Mouse (Mus musculus): ENCODE results near the gene Depdc1b. TPM values are rescaled to one million over a fixed set of nuclear protein-coding genes. Genes with fewer than 3 reads are reported as not detected.
A peak's percentile ranks its signal among the peaks of the same experiment; 100 is the strongest.

Depdc1b gene
- polyA plus RNA-seq, 2 experiments from 2014 or later, result 0.57 to 3.1 TPM

DNA sequence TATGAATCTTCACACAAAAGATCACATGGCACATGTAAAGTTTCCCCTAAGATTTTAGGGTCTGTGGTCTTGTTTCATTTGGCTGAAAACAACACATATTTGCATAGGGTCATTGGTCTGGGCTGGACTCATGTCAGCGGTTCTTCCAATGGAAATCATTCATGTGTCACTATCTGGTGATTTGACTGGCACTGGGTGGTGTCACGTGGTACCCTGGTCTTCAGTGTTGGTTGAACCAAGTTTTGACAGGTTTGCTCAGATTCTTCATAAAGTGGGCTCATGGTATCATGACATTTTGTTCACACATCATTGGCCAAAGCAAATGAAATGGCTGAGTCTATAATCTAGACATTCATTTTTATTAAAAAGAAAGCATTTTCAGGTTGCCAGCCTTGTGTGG is 1.3 kb downstream of the Depdc1b start:
- no peak for ATAC-seq

DNA sequence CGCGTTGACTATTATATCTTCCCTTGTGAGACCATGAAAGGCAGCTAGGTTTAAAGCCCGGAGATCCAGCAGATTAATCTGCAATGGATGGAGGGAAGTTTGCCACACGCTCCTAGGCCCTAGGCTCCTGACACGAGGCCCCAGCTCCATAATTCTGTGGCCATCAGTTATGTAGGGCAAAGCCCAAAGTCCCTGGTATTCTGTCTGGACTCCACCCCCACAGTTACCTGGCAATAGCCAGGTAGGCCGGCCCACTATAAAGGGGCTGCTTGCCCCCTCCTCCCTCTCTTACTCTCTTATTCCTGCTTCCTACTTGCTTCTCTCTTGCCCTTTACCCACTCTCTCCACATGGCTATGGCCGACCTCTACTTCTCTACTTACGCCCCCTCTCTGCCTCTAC is 2.9 kb downstream of the Depdc1b start:
- ATAC-seq, result no peak

- ATAC-seq, result no peak
Measured at GRCm38 (mm10) chr13:108320216-108320615, 4.1 kb downstream of the Depdc1b start.

DNA sequence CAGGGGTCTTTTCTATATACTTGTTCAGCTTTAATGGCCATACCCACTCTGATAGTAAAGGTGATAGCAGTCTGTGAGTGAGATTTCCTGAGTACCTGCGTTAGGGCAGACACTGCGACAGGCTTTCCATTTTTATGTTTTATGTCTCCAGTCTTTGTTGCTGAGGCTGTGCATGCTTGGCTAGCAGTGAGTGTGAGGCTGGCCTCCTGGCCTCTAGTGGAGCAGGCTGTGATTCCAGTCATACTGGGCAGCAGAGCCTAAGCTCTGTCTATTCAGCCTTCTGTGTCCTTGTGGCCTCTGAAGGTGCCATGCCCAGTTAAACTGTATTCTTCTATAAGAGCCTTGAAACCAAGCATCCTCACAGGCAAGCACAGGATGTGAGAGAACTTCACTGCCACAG is 6.3 kb downstream of the Depdc1b start:
- ATAC-seq, result no peak

GRCm38 (mm10) chr13:108323317-108323716 is 7.2 kb downstream of the Depdc1b start:
- ATAC-seq, result no peak

DNA sequence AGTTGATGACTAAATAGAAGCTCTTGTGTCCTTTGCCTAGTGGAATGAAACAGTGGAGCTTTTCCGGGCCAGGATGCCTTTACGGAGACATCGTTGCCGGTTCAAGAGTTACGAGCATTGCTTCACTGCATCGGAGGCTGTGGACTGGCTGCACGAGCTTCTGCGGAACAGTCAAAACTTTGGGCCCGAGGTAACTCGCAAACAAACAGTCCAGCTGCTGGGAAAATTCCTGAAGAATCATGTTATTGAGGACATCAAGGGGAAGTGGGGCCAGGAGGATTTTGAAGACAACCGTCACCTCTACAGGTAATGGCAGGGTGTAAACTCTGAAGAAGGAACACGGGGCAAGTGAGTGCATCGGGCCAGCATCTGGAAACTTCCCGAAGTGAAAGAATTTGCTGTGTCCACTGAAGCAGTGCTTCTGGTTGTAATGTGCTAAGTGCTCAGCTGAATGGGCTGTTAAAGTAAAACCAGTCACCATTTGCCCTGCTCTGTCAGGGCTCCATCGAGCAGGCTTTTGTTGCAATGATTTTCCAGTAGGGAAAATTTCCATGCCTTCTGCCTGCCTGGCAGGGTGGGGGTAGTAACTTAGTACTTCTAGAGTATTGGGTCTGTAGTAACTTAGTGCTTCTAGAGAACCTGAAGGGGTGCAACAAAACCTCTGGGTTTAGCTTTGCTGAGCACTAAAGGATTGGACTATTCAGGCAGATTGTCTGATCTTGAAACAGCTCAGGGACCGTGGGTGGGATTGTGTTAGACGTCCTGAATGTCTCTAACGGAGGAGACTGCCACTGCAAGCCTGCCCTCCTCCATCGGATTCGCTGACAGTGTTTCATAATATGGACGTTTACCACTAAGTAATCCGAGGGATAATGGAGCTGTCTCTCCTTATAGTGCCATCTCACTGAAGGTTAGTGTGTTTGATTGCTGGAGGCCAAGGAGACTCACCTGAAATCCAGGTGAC is 8.0 kb downstream of the Depdc1b start:
- ATAC-seq, result no peak

DNA sequence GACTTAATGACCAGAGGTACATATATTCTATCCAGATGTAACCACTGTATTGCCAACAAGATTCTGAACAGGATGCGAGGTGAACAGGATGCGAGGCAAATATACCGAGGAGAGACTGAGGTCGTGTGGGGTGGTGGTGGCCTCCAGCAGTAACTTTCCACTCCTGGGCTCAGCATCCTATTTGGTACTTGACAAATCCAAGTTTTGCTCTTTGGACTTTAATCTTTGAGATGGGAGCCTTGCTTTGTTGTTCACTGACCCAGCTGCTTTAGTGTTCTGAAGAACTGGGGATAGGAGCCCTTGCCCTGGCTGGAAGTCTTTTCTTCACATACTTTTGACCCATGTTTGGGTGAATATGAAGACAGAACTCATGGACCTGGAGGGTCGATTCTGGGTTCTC is 9.7 kb downstream of the Depdc1b start:
- ATAC-seq, result no peak

DNA sequence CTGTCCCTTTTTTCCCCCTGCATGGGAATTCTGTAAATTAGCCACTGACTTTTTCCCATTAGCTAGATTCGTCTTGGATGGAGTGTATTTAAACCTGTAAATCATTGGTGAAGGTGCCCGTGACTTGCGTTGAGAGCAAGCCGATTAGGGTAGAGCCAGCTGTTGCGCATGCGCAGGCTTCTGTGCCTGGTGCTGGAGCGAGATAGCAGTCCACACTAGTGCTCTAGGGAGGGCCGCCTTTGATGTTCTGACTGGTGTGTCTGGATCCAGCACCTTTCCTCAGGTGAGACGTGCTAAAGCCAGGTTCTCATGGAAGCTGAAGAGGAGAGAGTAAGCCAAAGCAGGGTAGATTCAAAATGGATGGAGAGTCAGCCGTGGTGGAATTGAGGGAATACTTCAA is 10.2 kb downstream of the Depdc1b start:
- ATAC-seq, result no peak

DNA sequence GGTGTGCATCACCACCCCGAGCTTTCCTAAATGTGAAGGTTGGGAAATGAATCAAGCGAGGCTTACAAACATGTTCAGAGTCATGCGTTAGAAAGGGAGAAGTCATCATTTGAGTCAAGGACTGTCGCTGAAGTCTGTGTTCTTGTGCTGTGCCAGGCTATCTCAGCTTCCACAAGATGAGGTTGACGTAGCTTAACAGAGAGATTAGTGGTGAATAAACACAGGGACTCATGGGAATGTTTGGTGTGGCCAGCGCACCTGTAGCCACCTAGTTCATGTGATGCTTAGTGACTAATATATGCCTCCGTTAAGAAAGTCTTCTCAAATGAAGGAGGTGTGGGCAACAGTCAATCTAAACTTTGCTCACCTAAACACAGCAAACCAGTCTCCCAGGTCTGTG is 10.9 kb downstream of the Depdc1b start:
- ATAC-seq, result no peak

DNA sequence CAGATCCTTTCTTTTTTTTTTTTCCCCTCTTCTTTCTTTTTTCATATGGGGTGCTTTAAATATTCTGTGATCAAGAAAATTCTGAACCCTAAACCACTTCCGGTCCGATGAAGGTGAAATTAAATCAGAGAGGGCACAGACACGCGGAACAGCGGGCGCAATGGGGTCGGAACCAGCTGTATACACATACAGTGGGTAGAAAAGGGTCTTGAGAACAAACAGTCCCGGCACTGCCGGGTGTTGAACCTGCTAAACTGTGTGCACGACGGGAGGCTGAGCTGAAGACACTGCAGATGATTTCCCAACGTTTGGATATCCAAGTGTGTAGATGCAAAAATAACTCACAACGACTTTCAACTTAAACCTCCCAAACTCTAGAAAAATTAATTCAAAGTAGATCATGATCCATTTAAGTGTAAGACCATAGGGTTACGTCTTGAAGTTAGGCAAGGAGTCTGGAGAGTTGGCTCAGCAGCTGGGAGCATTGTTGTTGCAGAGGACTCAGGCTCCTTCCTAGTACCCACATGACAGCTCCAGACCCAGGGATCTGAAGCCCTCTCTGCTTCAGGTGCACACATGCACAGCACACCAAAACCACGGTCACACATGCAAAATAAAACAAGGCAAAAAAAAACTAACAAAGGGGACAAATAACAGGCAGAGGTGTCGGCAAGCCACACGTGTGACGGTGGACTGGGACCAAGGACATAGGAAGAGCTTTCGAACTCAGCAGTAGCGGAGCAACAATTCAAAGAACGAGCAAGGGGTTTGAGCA is 12.5 kb downstream of the Depdc1b start:
- no peak for ATAC-seq

DNA sequence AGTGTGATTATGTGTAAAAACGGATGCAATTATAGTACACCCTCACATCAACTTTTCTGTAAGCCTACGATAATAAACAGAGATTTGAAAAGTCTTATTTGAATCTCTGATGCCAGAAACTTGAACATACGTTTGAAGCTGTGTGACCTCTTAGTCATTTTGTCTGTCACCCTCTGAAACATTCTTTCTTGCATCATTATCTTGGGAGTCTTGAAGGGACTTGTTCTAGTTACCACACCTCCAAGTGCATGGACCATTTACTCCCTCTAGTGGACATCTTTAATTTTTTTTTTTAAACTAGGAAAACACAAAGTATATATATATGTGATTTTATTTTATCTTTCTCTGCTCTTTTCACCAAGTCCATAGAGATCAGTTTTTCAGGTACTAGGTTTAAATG is 13.6 kb downstream of the Depdc1b start:
- peak; percentile 90 for ATAC-seq

- no peak for ATAC-seq
Measured at GRCm38 (mm10) chr13:108335257-108336003, 19.3 kb downstream of the Depdc1b start.

- ATAC-seq, result no peak
Measured at GRCm38 (mm10) chr13:108336192-108336591, 20.1 kb downstream of the Depdc1b start.

GRCm38 (mm10) chr13:108337340-108337739 is 21.2 kb downstream of the Depdc1b start:
- no peak for ATAC-seq

GRCm38 (mm10) chr13:108338076-108338836 is 22.1 kb downstream of the Depdc1b start:
- peak; percentile 70 for ATAC-seq

- no peak for ATAC-seq
Measured at GRCm38 (mm10) chr13:108339907-108340596, 23.9 kb downstream of the Depdc1b start.

GRCm38 (mm10) chr13:108341585-108341984 is 25.5 kb downstream of the Depdc1b start:
- ATAC-seq, result no peak

GRCm38 (mm10) chr13:108345756-108346155 is 29.6 kb downstream of the Depdc1b start:
- no peak for ATAC-seq

DNA sequence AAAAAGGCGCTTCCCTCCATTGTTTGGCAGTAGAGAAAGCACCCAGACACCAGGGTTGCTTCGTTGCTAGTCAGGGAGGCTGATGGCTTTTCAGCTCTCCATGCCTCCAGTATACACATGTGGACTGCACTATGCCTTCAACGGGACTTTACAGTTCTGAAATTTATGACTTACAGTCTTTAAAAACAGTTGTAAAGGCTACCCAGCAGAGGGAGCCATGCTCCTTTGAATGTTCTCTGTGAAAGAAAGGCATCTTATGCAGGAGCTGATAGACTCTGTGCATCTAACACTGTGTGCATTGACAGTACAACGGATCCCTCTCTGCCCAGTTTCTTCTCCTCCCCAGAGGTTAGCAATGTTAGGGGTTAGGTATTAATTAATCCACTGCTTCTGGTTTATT is 30.9 kb downstream of the Depdc1b start:
- ATAC-seq, result peak; percentile 69

GRCm38 (mm10) chr13:108349624-108350023 is 33.5 kb downstream of the Depdc1b start:
- no peak for ATAC-seq

DNA sequence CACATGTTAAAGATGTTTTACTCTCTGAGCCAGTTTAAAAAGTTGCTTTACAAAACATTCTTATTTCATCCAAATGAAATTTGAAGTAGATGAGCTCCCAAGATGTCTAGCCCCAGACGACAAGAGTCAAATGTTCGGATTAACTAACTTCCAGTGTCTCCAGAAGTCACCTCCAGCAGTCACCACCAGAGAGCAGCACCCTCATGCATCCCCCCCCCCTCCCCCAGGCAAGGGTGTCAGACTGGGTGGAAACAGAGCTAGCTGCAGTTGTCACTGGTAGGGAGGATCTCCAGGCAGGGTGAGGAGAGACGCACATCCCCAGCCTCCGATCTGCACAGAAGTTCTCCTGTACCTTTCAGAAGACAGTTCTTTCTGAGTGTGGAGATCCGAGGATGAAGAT is 37.6 kb downstream of the Depdc1b start:
- ATAC-seq, result no peak

Data from activated CD4-positive, CD25-positive, alpha-beta regulatory T cell, adult 4 months (primary cell).